Mouse (Mus musculus) adrenal gland (tissue): ENCODE data around the gene Atf7.

Experiments
- intact Hi-C: fragments of 180-260 bp; cut with DNase I; formaldehyde crosslinking; loops from one replicate; pipeline ENCODE4 v1.15.1; 2025
- microRNA-seq, 2 experiments: library from miRNA; unstranded; fragments of <30 nt; microRNA quantifications; one replicate each; pipeline ENCODE4; 2019

The Atf7 gene

DNA sequence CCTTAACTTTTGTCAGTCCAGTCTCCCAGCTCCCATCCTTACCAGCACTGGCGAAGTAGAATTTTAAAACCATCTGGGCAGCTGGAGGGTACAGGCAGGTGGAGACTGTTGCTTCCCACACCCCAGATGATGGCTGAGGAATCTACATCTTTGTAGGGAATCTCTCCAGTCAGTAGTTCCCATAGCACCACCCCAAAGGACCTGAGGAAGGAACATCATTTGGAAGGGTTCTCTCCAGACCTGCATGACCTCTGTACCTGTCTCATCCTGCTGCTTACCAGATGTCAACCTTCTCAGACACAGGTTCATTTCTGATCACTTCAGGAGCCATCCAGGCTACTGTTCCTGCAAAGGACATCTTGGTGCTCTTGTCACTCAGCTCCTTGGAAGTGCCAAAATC, 121.8 kb downstream of the Atf7 start, which contains the start of gene Gm10337:
Gm10337 (plus strand) TSS at position 276 of the 400 bp plus-strand sequence.
- intact Hi-C loops, result no loop called here

DNA sequence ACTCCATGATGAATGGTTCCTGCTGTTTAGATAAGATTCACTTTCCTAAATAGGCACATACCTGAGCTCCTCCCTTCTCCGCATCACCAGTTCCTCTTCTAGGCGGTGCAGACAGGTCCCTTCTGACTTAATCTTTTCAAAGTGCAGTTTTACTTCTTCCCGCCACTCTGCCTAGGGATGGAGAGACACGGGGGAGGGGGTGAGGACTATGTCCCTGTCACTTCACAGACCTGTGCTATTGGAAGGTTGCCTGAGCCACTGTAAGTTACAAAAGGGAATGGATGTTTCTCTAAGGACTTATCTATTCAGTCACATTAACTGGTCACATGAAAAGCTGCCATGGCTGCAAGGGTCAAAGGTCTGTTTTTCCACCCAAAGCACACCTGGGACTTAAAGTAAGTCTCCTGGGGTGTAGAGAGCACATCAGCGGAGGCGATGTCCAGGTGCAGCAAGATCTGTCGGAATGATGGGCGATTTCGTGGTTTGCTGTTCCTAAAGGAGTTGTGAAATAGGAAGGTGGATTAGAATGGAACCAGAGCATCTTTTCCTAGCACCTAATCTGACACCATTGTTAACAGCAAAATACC, 122.9 kb downstream of the Atf7 start:
- intact Hi-C loops, result no loop called here

DNA sequence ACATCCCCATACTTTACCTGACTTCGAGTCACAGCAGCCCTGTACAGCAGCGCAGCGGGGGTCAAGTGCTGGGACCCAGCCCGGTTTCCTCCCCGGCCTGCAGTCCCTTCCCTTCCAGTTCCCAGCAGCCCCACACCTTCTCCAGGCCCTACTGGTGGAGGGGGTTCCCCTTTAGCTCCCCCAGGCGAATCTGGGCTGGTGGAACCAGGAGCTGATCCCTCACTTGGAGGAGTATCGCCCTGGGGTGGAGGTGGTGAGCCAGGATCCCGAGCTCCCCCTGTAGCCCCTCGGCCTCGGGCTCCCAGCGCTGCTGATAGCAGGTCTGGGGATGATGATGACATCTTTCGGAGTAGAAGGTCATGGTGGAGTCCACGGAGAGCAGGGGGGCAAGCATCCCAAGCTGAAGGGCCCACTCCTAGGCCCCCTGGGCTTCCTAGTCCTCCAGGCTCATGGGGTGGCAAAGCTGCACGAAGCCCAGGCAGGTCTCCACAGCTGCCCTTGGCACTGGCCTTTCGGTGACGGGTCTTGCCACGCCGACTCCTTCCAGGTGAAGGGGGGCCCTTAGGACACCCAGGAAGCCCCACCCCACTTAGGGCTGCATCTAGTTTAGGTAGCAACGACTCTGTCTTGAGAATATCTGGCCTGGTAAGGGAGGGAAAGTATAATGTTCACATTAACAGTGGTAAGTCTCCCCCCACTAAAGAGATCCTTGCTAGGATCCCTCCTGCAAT, 124.0 kb downstream of the Atf7 start:
- intact Hi-C loops, result no loop called here

DNA sequence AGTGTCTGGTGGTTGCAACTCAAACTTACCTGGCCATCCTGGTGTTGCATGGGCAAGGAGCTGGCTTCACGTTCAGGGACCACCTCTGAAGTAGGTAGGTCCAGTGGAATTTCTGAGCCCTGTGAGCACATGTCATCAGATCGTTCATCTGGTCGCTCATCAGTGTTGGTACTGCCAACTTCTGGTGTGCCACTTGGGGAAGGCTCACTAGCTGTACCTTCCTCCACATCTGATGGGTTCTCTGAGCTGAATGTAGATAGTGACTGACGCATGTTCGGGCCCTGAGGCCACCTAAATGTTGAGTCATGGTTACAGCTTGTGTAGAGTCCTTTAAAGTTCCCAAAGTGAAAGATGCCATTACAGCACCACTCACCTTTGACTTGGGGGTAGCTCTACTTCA, 124.8 kb downstream of the Atf7 start:
- intact Hi-C loops, result no loop called here

DNA sequence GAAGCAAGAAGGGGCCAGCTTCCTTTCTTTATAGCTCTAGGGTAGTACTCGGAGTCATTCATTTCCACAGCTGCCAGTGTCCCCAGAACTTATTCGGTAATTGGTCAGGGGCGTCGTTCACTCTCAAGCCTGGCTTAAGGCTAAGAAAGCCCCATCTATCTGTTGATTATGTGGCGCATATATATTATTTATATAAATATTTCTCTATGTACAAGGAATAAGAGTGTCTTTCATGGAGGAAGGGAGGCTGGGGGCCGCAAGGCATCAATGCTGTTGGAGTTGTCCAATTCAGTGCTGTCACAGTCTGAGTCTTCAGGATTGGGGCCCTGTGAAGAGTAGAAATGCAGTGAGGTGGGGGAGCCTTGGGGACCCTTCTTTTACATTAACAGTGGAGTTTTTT, 125.4 kb downstream of the Atf7 start:
- intact Hi-C loops, result no loop called here

DNA sequence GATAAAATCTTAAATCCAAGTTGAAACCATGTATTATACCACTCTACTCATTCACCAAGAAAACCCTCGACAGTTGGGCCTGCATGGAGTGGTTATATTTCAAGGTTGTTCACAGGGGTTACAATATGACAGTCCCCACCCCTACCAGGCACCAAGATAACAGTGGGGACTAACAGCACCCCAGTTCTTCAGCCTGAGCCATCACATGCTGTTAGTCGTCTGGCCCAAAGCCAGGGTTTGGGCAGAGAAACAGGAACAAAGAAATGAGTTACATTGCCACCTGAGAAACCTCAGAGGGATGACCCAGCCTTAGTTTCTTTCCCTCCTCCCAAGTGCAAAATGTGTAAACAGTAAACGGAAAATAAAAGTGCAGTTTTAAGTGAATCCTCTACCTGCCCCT, 125.9 kb downstream of the Atf7 start:
- intact Hi-C loops, result no loop called here

DNA sequence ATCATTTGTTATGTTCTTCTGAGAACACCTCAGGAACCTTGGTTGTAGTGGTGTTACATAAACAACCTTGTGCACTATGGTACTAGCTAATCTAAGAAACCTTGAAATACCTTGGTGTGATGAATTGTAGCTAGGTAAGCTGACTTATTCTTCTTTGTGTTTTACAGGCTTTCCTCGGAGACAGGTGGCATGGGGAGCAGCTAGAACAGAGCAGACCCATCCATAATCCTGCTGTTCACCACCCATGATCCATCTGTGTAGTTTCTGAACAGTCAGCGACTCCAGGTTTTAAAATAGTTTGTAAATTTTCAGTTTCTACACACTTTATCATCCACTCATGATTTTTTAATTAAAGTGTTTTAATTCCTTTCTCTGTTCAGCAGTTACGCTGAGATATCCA, 126.9 kb downstream of the Atf7 start:
- intact Hi-C loops, result no loop called here

DNA sequence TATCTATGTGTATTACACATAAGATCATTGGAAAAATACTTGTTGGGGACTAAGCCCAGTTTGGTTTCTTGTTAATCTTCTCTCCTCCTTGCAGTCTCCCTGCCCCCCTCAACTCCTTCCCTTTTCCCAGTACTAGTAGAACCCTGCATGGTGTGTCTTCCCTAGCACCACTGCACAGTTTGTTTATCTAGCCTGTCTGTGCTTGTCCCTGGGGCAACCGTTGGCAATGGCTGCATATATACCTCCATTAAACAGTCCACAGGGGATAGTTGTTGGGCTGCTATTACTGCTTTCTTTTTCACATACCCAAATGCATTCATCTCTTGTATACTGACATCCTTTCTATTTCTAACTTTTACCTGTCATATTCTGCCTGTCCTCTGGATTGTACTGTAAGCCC, 137.6 kb downstream of the Atf7 start:
- intact Hi-C loops, result no loop called here

DNA sequence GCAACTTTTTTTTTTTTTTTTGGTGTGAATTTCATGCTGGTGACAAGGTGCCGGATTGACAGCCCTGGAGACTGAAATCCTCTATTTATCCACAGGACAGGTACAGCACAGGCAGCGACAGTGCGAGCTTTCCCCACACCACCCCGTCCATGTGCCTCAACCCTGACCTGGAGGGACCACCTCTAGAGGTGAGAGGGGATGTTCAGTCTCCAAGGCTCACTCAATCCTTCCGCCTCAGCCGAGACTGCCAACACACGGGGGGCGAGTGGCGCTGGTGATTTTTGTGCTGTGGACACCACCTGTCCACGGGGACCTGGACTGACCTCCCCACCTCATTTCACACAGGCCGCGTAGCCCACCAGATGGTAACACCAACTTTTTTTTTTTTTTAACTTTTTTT, 139.4 kb downstream of the Atf7 start:
- intact Hi-C loops, result no loop called here

DNA sequence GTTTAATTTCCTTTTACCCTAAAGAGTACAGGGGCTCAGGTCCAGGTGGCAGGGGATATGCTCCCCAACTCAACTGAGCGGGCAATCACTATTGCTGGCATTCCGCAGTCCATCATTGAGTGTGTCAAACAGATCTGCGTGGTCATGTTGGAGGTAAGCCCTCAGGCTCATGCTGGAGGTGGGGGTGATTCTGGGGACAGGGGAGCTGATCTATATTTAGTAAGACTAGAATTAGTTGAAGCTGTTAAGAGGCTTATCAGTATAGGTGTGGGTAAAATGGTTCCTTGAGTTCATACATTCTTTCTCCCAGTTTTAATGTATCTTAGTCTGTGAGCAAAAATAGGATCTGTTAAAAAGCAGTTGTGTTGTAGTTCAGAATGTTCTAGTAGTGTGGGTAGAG, 142.1 kb downstream of the Atf7 start:
- intact Hi-C loops, result no loop called here

Small RNA genes within 50 kb of the gene (microRNA-seq; reads per million reads assigned to microRNA genes)
- 0 reads per million in 2 experiments for gene Mir688
